Mouse (Mus musculus): ENCODE data around the gene Sytl3.
"Not testable (repeated sequence)": the region's sequence is repeated elsewhere in the genome, so short reads cannot be mapped to it uniquely, and the experiment has no call there.

The Sytl3 gene

GRCm38 (mm10) chr17:6658801-6659200 lies at the start of gene Sytl3:
TSS of gene Sytl3 (plus strand) at chr17:6659093.
- not testable (repeated sequence) for DNase-seq (ENCODE audit: low read depth, low spot score)

DNA sequence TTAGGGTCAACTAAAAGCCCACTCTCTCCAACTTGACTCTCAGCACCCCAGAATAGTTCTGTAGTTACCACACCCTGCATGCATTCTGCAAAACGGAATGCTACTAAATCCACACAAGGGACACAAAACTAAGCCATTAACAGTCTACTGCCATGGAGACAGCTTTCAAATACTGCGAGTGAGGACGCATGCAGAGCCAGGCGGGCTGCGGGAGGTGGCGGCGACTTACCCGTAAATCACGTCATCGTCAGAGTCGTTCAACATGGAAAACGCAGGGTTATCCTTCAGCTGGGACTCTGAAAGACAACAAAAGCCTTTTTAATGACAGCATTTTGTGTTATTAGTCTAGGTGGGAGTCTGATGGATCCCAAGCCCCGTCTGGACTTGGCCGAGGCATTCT lies 45.4 kb upstream of the Sytl3 start:
- not testable (repeated sequence) for DNase-seq (ENCODE audit: low read depth, low spot score)

- not testable (repeated sequence) for DNase-seq (ENCODE audit: low read depth, low spot score)
Measured at GRCm38 (mm10) chr17:6614316-6614715, 44.6 kb upstream of the Sytl3 start.

DNA sequence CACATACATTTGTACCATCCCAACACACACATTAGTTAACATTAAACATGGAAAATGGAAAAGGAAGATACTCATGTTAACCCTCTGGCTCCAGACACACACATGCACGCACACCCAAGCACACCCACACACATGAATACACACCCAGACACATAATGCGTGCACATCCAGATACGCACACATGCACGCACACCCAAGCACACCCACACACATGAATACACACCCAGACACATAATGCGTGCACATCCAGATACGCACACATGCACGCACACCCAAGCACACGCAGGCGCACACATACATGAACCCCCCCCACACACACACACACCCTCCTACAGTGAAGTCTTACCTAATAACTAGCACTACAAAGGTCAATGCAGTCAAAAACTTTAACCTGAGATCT lies 42.2 kb upstream of the Sytl3 start:
- not testable (repeated sequence) for DNase-seq (ENCODE audit: low read depth, low spot score)

- not testable (repeated sequence) for DNase-seq (ENCODE audit: low read depth, low spot score)
Measured at GRCm38 (mm10) chr17:6617689-6618400, 41.0 kb upstream of the Sytl3 start.

DNA sequence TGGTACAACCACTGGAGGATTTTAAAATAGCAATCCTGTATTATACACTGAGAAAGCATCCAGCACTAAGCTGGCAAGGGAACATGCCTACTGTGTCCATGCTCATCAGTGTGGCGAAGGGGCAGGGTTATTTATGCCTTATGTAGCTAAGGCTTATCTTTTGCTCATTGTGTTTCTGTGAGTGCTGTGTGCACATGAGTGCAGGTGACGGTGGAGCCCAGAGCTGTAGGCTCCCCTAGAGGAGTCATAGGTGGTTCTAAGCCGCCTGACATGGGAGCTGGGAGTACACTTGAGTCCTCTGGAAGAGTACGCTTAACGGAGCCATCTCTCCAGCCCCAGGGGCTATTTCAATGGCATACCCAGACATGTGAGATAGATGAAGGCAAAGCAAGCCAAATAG lies 39.6 kb upstream of the Sytl3 start:
- DNase-seq (ENCODE audit: low read depth, low spot score) = not testable (repeated sequence)

DNA sequence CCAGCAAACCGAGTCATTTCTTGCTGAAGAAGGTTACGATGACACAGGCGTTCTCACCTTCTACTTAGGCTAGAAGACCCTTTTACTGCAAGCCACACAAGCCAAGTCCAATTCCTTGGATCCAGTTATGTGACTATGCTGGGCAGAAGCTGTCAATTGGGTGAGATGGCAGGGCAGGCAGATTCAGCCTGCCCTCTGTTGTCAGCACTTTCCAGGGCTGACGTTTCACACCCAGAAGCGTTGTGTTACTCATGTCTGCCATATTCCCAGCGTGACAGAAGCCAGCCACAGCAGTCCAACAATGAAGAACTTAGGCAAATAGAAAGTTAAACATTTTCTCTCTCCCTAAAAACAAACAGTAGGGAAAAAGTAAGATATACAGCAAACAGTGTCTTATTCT lies 38.9 kb upstream of the Sytl3 start:
- not testable (repeated sequence) for DNase-seq (ENCODE audit: low read depth, low spot score)

DNA sequence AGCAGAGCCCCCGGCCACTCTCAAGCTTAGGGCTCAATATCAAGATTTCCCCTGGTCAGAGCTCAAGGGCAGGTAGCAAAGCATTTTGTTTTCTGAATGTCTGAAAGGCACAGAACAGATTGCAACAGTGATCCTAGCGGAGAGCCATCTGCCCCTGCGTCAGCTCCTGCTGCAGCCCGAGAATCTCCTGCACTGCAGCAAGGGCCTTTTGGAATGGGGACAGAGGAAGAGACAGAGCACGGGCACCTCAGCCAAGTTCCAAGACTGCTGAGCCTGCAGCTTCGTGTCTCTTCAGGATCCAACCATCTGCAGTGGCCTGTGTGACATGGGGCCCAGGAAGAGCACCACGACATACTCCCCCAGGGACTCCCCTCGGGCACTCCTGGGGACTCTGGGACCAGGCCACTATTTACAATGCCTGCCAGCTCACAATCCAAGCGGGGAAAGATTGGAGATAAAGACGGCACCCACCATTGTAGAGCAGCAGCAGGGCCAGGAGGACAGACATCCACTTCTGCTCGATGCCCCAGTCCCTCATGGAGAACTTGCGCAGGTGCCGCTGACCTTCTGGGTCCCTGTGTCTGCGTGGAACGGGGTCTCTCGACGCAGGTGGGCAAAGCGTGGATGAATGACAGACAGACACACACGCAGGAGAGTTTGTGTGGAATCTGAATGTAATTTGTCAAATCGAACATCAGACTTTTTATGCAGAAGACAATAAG lies 38.0 kb upstream of the Sytl3 start:
- not testable (repeated sequence) for DNase-seq (ENCODE audit: low read depth, low spot score)

DNA sequence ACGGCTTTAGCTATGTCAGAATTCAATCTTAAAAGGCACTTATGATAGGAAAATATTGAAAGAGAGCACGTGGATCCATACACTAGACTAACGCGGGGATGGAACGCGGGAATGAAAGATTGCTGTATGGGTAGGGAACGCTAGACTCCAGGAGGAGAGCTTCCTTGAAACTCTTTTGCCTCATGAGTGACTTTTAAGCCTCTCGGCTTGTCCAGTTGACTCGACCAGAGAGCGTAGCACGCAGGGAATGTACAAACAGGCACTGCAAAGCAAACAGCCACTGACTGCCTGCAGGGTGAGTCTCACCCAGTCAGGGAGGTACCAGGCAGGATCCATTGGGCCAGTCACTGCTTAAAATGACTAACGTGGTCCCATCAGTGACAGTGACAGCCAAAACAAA lies 36.9 kb upstream of the Sytl3 start:
- DNase-seq (ENCODE audit: low read depth, low spot score) = not testable (repeated sequence)

DNA sequence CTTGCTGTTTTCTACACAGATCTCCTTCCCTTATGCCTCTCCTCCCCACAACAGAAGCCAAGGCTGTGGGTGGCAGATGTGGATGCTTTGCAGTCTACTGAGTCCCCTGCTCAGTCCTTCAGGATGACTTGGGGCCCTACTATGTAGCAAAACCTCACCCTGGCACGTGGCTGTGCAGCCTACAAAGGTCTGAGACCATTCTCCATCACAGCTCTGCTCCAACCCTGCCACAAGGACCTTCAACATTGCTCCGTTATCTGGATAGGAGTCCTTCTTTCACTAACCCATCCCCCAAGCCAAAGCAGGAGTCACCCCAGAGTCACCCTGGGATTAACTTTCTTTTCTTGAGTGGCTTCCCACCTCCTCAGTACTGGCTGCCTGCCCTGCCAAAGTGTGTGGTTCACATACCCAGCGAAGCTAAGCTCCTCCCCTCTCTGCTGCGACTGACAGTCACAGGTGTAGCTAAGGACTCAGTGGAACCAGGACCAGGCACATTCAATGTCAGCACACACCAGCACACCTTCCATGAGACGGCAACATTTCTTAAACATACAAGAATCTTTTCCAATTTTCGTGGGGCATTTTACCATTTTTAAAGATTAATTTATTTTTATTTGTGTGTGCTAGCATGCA lies 33.9 kb upstream of the Sytl3 start:
- not testable (repeated sequence) for DNase-seq (ENCODE audit: low read depth, low spot score)

DNA sequence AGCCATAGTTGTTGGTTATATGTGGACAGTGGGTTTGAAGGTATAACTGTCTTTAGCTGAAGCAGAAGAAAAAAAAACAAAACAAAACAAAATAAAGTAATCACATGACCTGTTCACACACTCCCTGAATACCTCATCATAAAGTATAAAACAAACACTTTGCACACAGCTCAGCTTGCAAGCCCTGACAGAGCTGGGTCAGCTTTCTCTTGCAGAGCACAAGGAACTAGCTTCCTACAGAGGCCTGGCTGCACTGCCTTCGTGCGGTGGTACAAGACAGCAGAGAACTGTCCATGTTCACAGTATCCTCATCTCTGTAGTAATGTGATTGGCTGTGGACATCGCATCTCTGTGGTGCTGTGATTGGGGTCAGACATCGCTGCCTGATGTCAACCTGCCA lies 28.5 kb upstream of the Sytl3 start:
- not testable (repeated sequence) for DNase-seq (ENCODE audit: low read depth, low spot score)

- not testable (repeated sequence) for DNase-seq (ENCODE audit: low read depth, low spot score)
Measured at GRCm38 (mm10) chr17:6632850-6633249, 26.0 kb upstream of the Sytl3 start.

DNA sequence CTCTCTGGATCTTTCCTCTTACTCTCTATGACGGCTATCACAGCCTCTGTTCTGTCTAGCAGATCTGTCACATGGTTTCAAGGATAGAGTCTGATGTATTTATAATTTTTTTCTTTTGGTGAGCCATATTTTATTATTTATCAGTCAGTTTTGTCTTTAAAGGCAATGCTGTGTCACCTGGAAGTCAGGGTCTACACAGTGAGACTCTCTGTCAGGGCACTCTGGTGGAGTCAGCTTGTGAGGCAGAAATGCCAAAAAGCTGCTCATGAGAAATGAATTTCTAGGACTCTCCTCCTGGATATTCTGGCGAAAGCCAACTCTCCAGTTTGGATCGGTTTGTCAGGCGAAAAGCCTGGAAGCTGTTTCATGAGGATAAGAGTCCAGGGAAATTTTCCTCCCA lies 23.1 kb upstream of the Sytl3 start:
- DNase-seq (ENCODE audit: low read depth, low spot score) = not testable (repeated sequence)

- DNase-seq (ENCODE audit: low read depth, low spot score) = no peak
Measured at GRCm38 (mm10) chr17:6636861-6637260, 22.0 kb upstream of the Sytl3 start.

DNA sequence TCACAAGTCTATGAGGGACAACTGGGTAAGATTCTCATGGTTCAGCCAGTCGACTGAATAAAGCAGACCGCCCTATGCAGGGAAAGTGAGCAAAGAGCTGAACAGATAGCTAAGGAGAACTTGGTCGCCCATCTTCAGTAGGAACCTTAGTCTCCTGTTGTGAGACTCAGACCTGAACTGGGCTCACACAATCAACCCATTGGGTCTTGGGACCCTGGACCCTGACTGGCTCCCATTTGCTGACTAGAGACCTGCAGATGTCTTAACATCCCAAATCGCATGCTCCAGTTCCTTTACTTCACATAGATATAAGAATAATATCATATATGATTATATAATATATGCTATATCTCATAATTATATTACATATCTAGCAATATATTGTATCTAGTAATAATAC lies 21.5 kb upstream of the Sytl3 start:
- not testable (repeated sequence) for DNase-seq (ENCODE audit: low read depth, low spot score)

DNA sequence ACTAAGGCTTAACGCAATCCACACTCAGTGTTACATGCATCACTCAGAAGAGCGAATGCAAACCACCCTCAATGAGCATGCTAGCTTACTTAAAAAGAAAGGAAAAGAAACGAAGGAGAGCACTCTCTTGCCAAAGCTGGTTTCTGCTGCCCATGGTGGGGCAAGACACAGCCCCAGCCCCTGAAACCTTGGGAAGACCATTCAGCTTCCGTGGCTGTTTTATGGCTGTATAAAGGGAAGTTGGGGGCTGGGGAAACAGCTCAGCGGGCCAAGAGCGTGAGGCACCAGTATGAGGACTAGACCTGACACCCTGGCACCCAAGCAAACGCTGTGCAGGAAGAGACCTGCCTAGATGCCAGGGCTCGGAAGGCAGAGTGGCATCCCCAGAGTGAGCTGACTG lies 20.4 kb upstream of the Sytl3 start:
- DNase-seq (ENCODE audit: low read depth, low spot score) = not testable (repeated sequence)

- not testable (repeated sequence) for DNase-seq (ENCODE audit: low read depth, low spot score)
Measured at GRCm38 (mm10) chr17:6639486-6639885, 19.4 kb upstream of the Sytl3 start.

GRCm38 (mm10) chr17:6640044-6640637 lies 18.8 kb upstream of the Sytl3 start:
- DNase-seq (ENCODE audit: low read depth, low spot score) = not testable (repeated sequence)

- DNase-seq (ENCODE audit: low read depth, low spot score) = not testable (repeated sequence)
Measured at GRCm38 (mm10) chr17:6640771-6641429, 18.0 kb upstream of the Sytl3 start.

DNA sequence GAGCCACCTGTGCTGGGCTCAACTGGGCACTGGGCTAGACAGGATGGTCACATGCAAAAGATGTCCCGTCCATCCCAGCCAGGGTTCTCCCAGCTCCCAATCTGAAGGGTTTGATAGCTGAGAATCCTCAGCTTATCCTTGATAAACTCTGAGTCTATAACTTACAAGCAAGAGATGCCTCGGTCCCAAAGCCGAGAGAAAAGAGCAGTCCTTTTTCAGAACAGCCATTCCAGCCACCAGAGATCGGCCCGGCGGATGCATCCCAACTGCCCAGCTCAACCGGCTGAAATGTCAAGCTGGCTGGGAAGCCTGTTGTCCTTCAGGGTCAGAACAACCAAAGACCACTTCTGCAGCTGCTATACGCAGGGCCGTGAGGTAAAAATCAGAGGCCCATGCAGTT lies 14.7 kb upstream of the Sytl3 start:
- not testable (repeated sequence) for DNase-seq (ENCODE audit: low read depth, low spot score)

DNA sequence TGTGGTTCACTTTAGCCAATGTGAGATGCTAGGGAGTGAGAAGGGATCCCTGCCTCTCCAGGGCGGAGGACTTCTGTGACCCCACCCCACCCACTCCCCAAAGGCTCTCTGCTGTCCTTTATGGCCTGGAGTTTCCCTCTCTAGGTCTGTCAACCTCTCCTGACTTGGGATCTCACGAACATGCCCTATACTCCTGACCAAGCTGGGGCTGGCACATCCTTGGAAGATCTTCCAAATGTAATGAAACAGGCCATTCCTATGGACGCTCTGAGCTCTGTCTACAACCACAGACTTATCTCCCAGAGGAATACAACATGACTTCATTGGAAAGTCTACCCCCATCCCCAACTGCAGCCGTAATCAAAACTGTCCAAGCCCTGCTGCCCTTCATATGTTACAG lies 14.2 kb upstream of the Sytl3 start:
- DNase-seq (ENCODE audit: low read depth, low spot score) = not testable (repeated sequence)

Data from brain, embryonic 18.5 days (tissue).